ENCODE assay signal across 25 mouse cellular contexts in the genomic region with DNA sequence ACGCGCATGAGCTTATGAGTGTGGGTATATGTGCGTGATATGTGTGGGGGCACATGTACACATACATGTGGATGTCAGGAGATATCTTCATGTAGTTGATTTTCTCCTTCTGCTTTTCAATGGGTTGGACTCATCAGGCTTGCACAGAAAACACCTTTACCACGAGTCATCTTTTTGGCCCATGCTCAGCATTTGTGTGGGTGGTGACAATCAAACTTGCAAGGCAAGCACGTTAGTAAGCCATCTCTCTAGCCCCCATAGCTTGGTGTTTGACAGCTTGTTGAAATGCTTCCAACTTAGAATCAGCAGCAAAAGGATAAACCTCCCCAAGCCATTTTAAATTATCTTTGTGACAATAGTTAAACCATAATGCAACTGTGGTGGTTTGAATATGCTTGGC.
"Had no signal": no experiment of that assay in that cellular context is flagged by ENCODE, and none has a peak within 500 bp of the region (broad histone marks: within the 10 kb centered on the region; RNA-seq: fewer than 3 reads in every experiment).

No protein-coding gene starts in this region.

- H3K4me3 ChIP-seq: heart, adult 2 months; heart, embryonic 13.5 days; heart, embryonic 15.5 days; hindbrain, embryonic 13.5 days; hindbrain, embryonic 15.5 days; kidney, embryonic 15.5 days; limb, embryonic 10.5 days; limb, embryonic 12.5 days; liver, embryonic 13.5 days had no signal

- H3K9me3 ChIP-seq: heart, embryonic 13.5 days; heart, embryonic 15.5 days; hindbrain, embryonic 15.5 days; kidney, embryonic 15.5 days; limb, embryonic 10.5 days; limb, embryonic 12.5 days; liver, embryonic 13.5 days had no signal

- H3K27ac ChIP-seq: heart, adult 2 months; heart, embryonic 13.5 days; heart, embryonic 15.5 days; hindbrain, embryonic 13.5 days; hindbrain, embryonic 15.5 days; hindbrain, postnatal 0 days; kidney, embryonic 15.5 days; kidney, postnatal 0 days; limb, embryonic 10.5 days; limb, embryonic 12.5 days; liver, embryonic 13.5 days had no signal

- DNase-seq: gastrocnemius, postnatal 14 days; gastrocnemius, postnatal 36 days; heart, adult 11 months; heart, adult 2 months; heart, postnatal 14 days; heart, postnatal 36 days; kidney, adult 11 months; kidney, adult 2 months; kidney, adult 9 months; kidney, postnatal 14 days; kidney, postnatal 36 days; layer of hippocampus, adult 9-11 months; layer of hippocampus, postnatal 36 days; liver; liver, embryonic 13.5 days had no signal

- H3K4me1 ChIP-seq: heart, embryonic 15.5 days; kidney, embryonic 15.5 days; limb, embryonic 10.5 days; limb, embryonic 12.5 days; liver, embryonic 13.5 days had no signal

- ATAC-seq: hindbrain, postnatal 0 days; intestine, embryonic 16.5 days had no signal

- H3K27me3 ChIP-seq: heart, embryonic 13.5 days; heart, embryonic 15.5 days; hindbrain, embryonic 13.5 days; hindbrain, embryonic 15.5 days; kidney, embryonic 15.5 days; limb, embryonic 12.5 days; liver, embryonic 13.5 days had no signal

- H3K36me3 ChIP-seq: heart, embryonic 15.5 days; hindbrain, embryonic 15.5 days; kidney, embryonic 15.5 days; limb, embryonic 10.5 days; limb, embryonic 12.5 days; liver, embryonic 13.5 days had no signal
